8 mouse cellular contexts compared by ENCODE assay signal in genomic region chr5:109690537-109691201, GRCm38 (mm10). TPM values are rescaled to one million over a fixed set of nuclear protein-coding genes. Genes with fewer than 3 reads are reported as not detected.
DNase-seq lines count a peak whose midpoint lies in the region; ATAC-seq and TF ChIP-seq lines count a peak whose summit lies in the region.
"Not testable (repeated sequence)": the region's sequence is repeated elsewhere in the genome, so short reads cannot be mapped to it uniquely, and the experiment has no call there.

TSS of gene 5430403G16Rik (minus strand) at chr5:109691041.

- not testable (repeated sequence) for H3K27me3 ChIP-seq in MEL (ENCODE audit: control insufficient read depth in 1 of 2, insufficient read depth in 2 of 2, low read length in 2 of 2); cerebellum, adult 2 months (ENCODE audit: control insufficient read depth, insufficient read depth, low read length); lung, embryonic 16.5 days (ENCODE audit: control insufficient read depth, insufficient read depth, low read depth, low read length)

- H3K9ac ChIP-seq in MEL (ENCODE audit: control insufficient read depth, low read depth, low read length, poor library complexity, severe bottlenecking): peak within 1 kb of the TSS; percentile 72
- H3K9ac ChIP-seq in lung, embryonic 16.5 days (ENCODE audit: low read length): peak within 1 kb of the TSS; percentile 83

- TF ChIP-seq CTCF in MEL (IDR thresholded peaks at IDR 0.05 in 2 of 3, conservative IDR thresholded peaks at IDR 0.05 in 1 of 3; ENCODE audit: control insufficient read depth in 1 of 3, insufficient read depth in 1 of 3, low read depth in 2 of 3, low read length in 3 of 3, poor library complexity in 1 of 3, severe bottlenecking in 1 of 3); cerebellum, adult 2 months (IDR thresholded peaks at IDR 0.05; ENCODE audit: borderline replicate concordance, insufficient read depth, low read depth, low read length): not testable (repeated sequence)

- peak; percentile 43 to 65; a peak in 2 of 4 replicates for TF ChIP-seq POLR2A in MEL (IDR thresholded peaks at IDR 0.05; ENCODE audit: control insufficient read depth in 1 of 2, insufficient read depth in 1 of 2, low read depth in 1 of 2, low read length in 2 of 2, poor library complexity in 1 of 2)
- TF ChIP-seq POLR2A in cerebellum, adult 2 months (IDR thresholded peaks at IDR 0.05; ENCODE audit: borderline replicate concordance, insufficient read depth, low read length): peak; percentile 29; the same call in 1 of the 2 replicates

- not testable (repeated sequence) for H3K4me1 ChIP-seq in MEL (ENCODE audit: control insufficient read depth in 1 of 2, insufficient read depth in 2 of 2, low read length in 2 of 2); cerebellum, adult 2 months (ENCODE audit: control insufficient read depth, insufficient read depth, low read length); lung, embryonic 16.5 days (replicated peaks; ENCODE audit: control insufficient read depth, insufficient read depth, low read length)

- not testable (repeated sequence) for H3K79me2 ChIP-seq in MEL (ENCODE audit: control insufficient read depth, insufficient read depth, low read length, poor library complexity)

- peak; percentile 96 for DNase-seq in MEL (ENCODE audit: low read depth, low spot score)
- peak; percentile 77 to 83 for DNase-seq in cerebellum, adult 2 months
- DNase-seq in forelimb bud, embryonic 11.5 days (ENCODE audit: low read depth, low spot score): peak; percentile 85
- peak; percentile 55 for DNase-seq in layer of hippocampus, adult 9-10 months (ENCODE audit: low spot score)
- peak; percentile 27 for DNase-seq in ovary, postnatal 10 days (ENCODE audit: low spot score)
- peak; percentile 80 for DNase-seq in thymus, postnatal 10 days (ENCODE audit: low spot score in 2 of 2)

- not testable (repeated sequence) for H3K36me3 ChIP-seq in MEL (ENCODE audit: control insufficient read depth in 1 of 2, insufficient read depth in 2 of 2, low read length in 2 of 2); lung, embryonic 16.5 days (ENCODE audit: control insufficient read depth, insufficient read depth, low read length)

- not testable (repeated sequence) for TF ChIP-seq EP300 in MEL (IDR thresholded peaks at IDR 0.05; ENCODE audit: low read depth in 1 of 2, low read length in 2 of 2)

- WGBS in cerebellum, adult 2 months: under 1% methylated on average over 26 of the region's 26 CpGs
- WGBS in lung, embryonic 16.5 days: under 1% methylated on average over 24 of the region's 26 CpGs

- peak within 1 kb of the TSS; percentile 79 to 85 for H3K4me3 ChIP-seq in MEL (ENCODE audit: control insufficient read depth in 1 of 2, insufficient read depth in 1 of 2, low read depth in 2 of 2, low read length in 2 of 2)
- H3K4me3 ChIP-seq in cerebellum, adult 2 months (replicated peaks; ENCODE audit: insufficient read depth, low read depth, low read length): peak within 1 kb of the TSS; percentile 79
- H3K4me3 ChIP-seq in lung, embryonic 16.5 days (ENCODE audit: low read length): peak within 1 kb of the TSS; percentile 74

- peak; percentile 100 for ATAC-seq in hematopoietic stem cell, adult 5-6 weeks (replicated peaks in 1 of 2; ENCODE audit: insufficient read depth in 1 of 2, low FRiP score in 2 of 2, low TSS enrichment in 1 of 2, low read depth in 1 of 2, poor library complexity in 2 of 2, severe bottlenecking in 2 of 2)
- peak; percentile 98 for ATAC-seq in lung, embryonic 16.5 days (ENCODE audit: low read depth)

- H3K4me2 ChIP-seq in lung, embryonic 16.5 days (ENCODE audit: low read depth, low read length): peak within 1 kb of the TSS; percentile 71

- TF ChIP-seq RAD21 in MEL (IDR thresholded peaks at IDR 0.05; ENCODE audit: low read depth, low read length): not testable (repeated sequence)

- peak within 1 kb of the TSS; percentile 48 for H3K27ac ChIP-seq in MEL (ENCODE audit: control insufficient read depth, low read depth, low read length)
- 0 out of 2 replicates have a peak within 1 kb of the TSS, but pooled peaks have one; percentile 10 for H3K27ac ChIP-seq in cerebellum, adult 2 months (ENCODE audit: insufficient read depth, low read length)
- peak within 1 kb of the TSS; percentile 72 for H3K27ac ChIP-seq in lung, embryonic 16.5 days (ENCODE audit: low read length)

- not testable (repeated sequence) for H3K9me3 ChIP-seq in MEL (replicated peaks; ENCODE audit: insufficient read depth, low read length); lung, embryonic 16.5 days (ENCODE audit: control insufficient read depth, low read length)

TF ChIP-seq in MEL, 35 proteins besides CTCF, POLR2A, EP300 and RAD21:
- TF ChIP-seq NELFE (IDR thresholded peaks at IDR 0.05; ENCODE audit: low read depth, low read length): peak; percentile 35; the same call in 1 of the 2 replicates
- TF ChIP-seq HCFC1 (IDR thresholded peaks at IDR 0.05; ENCODE audit: low read depth, low read length): peak; percentile 25; the same call in 1 of the 2 replicates
- 0 out of 2 replicates have a peak, but pooled peaks have one; percentile 40 for TF ChIP-seq MAX (IDR thresholded peaks at IDR 0.05; ENCODE audit: low read length)
- peak; percentile 46; the same call in 1 of the 2 replicates for TF ChIP-seq SIN3A (IDR thresholded peaks at IDR 0.05; ENCODE audit: low read length)
- TF ChIP-seq NRF1 (IDR thresholded peaks at IDR 0.05; ENCODE audit: insufficient read depth, low read depth, low read length, poor library complexity, severe bottlenecking): 0 out of 2 replicates have a peak, but pooled peaks have one; percentile 10
- TF ChIP-seq TCF12 (IDR thresholded peaks at IDR 0.05; ENCODE audit: low read depth, low read length): 0 out of 2 replicates have a peak, but pooled peaks have one; percentile 7
- peak; percentile 54; the same call in 1 of the 2 replicates for TF ChIP-seq ELF1 (IDR thresholded peaks at IDR 0.05; ENCODE audit: low read depth, low read length)
- TF ChIP-seq TBP (IDR thresholded peaks at IDR 0.05; ENCODE audit: low read depth, low read length): 0 out of 2 replicates have a peak, but pooled peaks have one; percentile 45
- TF ChIP-seq MXI1 (IDR thresholded peaks at IDR 0.05; ENCODE audit: low read depth, low read length): peak; percentile 25
- 0 out of 2 replicates have a peak, but pooled peaks have one; percentile 47 for TF ChIP-seq ZMIZ1 (IDR thresholded peaks at IDR 0.05; ENCODE audit: low read depth, low read length)

RNA-seq across cellular contexts. Expression of gene 5430403G16Rik, which starts in this region (rescaled TPM):
- total RNA-seq in MEL (2012; rRNA removed): 1.5 and 1.6 TPM in 2 replicates
- 100 to 1,000 TPM in 1 of 2 experiments, 1 to 10 TPM in 1; 1.4 to 145 TPM for polyA plus RNA-seq in MEL (2012; ENCODE audit: insufficient read depth in 1 of 2, insufficient read length in 2 of 2, low read depth in 1 of 2, low replicate concordance in 2 of 2, missing spikeins in 1 of 2)
- 1.2 TPM in 2 replicates for polyA plus RNA-seq in cerebellum, adult 2 months (2012; rRNA removed)
- 3.7 and 3.8 TPM in 2 replicates for total RNA-seq in hematopoietic stem cell, adult 5-6 weeks (2017)
- 2.7 and 2.8 TPM in 2 replicates for polyA plus RNA-seq in lung, embryonic 16.5 days (2015; fragmentation: Nextera tagmentation; extraction: Ambion mirVana)

Comparison
In these comparisons a context has a peak if more than half of its experiments do, and no peak if none do; other contexts are left out.
1. Peak in every context shown above with its lines: DNase-seq, ATAC-seq, H3K4me3 ChIP-seq and H3K27ac ChIP-seq.
2. DNase-seq: peak in every context shown above with its lines; median percentile 96 in MEL; 85 in forelimb bud, embryonic 11.5 days; 80 in cerebellum, adult 2 months; 80 in thymus, postnatal 10 days; 55 in layer of hippocampus, adult 9-10 months; 27 in ovary, postnatal 10 days.
3. H3K27ac ChIP-seq: peak in every context shown above with its lines; median percentile 72 in lung, embryonic 16.5 days; 48 in MEL; 10 in cerebellum, adult 2 months.